Mouse (Mus musculus) liver, postnatal 0 days (tissue): ENCODE data around the gene Mvb12b. TPM values are rescaled to one million over a fixed set of nuclear protein-coding genes. Genes with fewer than 3 reads are reported as not detected.
A peak's percentile ranks its signal among the peaks of the same experiment; 100 is the strongest.

ENCODE experiments used
- ATAC-seq: fragments of 200-750 bp; cut with Nextera tagmentation; 2 replicates; pipeline ENCODE4 v1.8.0; 2017; ENCODE audit warnings: mild to moderate bottlenecking, moderate library complexity
- DNase-seq: peaks from one replicate; pipeline ENCODE4 v3.0.0-alpha.2; 2016
- H3K27ac ChIP-seq: fragments of 300-500 bp; sonication (generic); 2 replicates; pipeline ENCODE4 v1.5.1; 2014; ENCODE audit warnings: antibody characterized with exemption, moderate library complexity, mild to moderate bottlenecking, low read depth
- H3K27me3 ChIP-seq: fragments of 300-500 bp; sonication (generic); 2 replicates; pipeline ENCODE4 v1.6.1; 2014; ENCODE audit warnings: low read length, control low read depth, mixed read lengths; ENCODE audit not compliant: insufficient read depth
- H3K36me3 ChIP-seq: fragments of 300-500 bp; sonication (generic); replicated peaks from 2 replicates; pipeline ENCODE4 v1.6.1; 2014; ENCODE audit warnings: mild to moderate bottlenecking, control low read depth, low read length, moderate library complexity, mixed read lengths; ENCODE audit not compliant: insufficient read depth
- H3K4me1 ChIP-seq: fragments of 300-500 bp; sonication (generic); 2 replicates; pipeline ENCODE4 v1.6.1; 2014; ENCODE audit warnings: antibody characterized with exemption, mild to moderate bottlenecking, control low read depth; ENCODE audit not compliant: insufficient read depth
- H3K4me2 ChIP-seq: fragments of 300-500 bp; sonication (generic); 2 replicates; pipeline ENCODE4 v1.6.1; 2014; ENCODE audit warnings: low read depth, mild to moderate bottlenecking, low read length, moderate library complexity, mixed read lengths
- H3K4me3 ChIP-seq: fragments of 300-500 bp; sonication (generic); 2 replicates; pipeline ENCODE4 v1.5.1; 2014; ENCODE audit warnings: low read depth, low read length
- H3K9ac ChIP-seq: fragments of 300-500 bp; sonication (generic); replicated peaks from 2 replicates; pipeline ENCODE4 v1.6.1; 2014; ENCODE audit warnings: mild to moderate bottlenecking, moderate library complexity
- H3K9me3 ChIP-seq: fragments of 300-500 bp; sonication (generic); 2 replicates; pipeline ENCODE4 v1.6.1; 2016; ENCODE audit warnings: mild to moderate bottlenecking, control low read depth, low read length, mixed read lengths
- CTCF ChIP-seq: sonication (generic); IDR thresholded peaks from 2 replicates; pipeline ENCODE4 v1.5.1; 2016; ENCODE audit warnings: antibody characterized with exemption, low read depth
- EP300 ChIP-seq: IDR thresholded peaks from 2 replicates; pipeline ENCODE4 v1.6.1; 2016; ENCODE audit warnings: antibody characterized with exemption, low read depth, mild to moderate bottlenecking
- WGBS: fragments of 180-500 bp; shearing (Covaris S2); extraction: QIAGEN DNeasy Blood & Tissue Kit; methylation state at CpG from one replicate; pipeline ENCODE4 v1.1.7; 2014; ENCODE audit not compliant: insufficient replicate concordance; 5-methylcytosine and 5-hydroxymethylcytosine counted together
- polyA plus RNA-seq: library from polyadenylated mRNA; unstranded; fragments of >200 nt; fragmentation: Nextera tagmentation; extraction: Ambion mirVana; gene quantifications from 2 replicates; pipeline ENCODE4 v1.2.1, GENCODE M21; 2015

Gene Mvb12b
- polyA plus RNA-seq: 7.8 and 8.1 TPM in 2 replicates

- Histone ChIP-seq H3K4me1 (peaks cover 26% of the 10 kb centered on the region), H3K9me3 (no peaks in the 10 kb centered on the region), H3K27me3 (no peaks in the 10 kb centered on the region), H3K36me3 (no peaks in the 10 kb centered on the region), H3K4me2 (peak within 1 kb of the TSS; percentile 93), H3K27ac (peak within 1 kb of the TSS; percentile 79), H3K9ac (peak within 1 kb of the TSS; percentile 91), H3K4me3 (peak within 1 kb of the TSS; percentile 74)
- WGBS: 1% methylated on average over 37 of the region's 67 CpGs
- DNase-seq (peak; percentile 73), ATAC-seq (peak; percentile 83)
- TF ChIP-seq CTCF: no peak
- TF ChIP-seq EP300: no peak
Observed at GRCm38 (mm10) chr2:33887328-33888099, at the start of gene Mvb12b. Gene Mvb12b (minus strand): TSS chr2:33887946.

DNA sequence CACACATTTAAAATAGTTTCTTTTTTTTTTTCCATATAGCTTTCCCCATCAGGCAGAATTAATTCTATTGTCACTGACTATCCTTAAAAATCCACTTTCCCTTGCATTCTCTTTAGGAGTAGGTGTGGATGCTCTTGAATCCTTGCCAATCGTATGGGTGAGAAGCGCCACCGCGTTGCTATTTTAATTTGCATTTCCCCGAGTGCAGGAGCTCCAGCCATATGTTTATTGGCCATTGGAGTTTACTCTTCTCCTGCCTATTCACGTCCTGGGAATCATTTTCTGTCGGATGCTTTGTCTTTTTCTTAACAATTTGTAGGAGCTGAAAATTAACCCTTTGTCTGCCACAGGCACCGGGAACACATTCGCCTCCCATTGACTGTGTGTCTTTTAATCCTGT, 48.0 kb upstream of the Mvb12b start:
- Histone ChIP-seq H3K27me3 (no peaks in the 10 kb centered on the region), H3K27ac (no peak overlapping the region), H3K4me1 (no peaks in the 10 kb centered on the region), H3K9me3 (no peaks in the 10 kb centered on the region), H3K9ac (no peak overlapping the region), H3K4me3 (no peak overlapping the region), H3K36me3 (no peaks in the 10 kb centered on the region), H3K4me2 (no peak overlapping the region)
- WGBS: 65% methylated on average over 9 of the region's 9 CpGs
- TF ChIP-seq CTCF: no peak
- no peak for TF ChIP-seq EP300
- DNase-seq: no peak
- ATAC-seq: no peak

DNA sequence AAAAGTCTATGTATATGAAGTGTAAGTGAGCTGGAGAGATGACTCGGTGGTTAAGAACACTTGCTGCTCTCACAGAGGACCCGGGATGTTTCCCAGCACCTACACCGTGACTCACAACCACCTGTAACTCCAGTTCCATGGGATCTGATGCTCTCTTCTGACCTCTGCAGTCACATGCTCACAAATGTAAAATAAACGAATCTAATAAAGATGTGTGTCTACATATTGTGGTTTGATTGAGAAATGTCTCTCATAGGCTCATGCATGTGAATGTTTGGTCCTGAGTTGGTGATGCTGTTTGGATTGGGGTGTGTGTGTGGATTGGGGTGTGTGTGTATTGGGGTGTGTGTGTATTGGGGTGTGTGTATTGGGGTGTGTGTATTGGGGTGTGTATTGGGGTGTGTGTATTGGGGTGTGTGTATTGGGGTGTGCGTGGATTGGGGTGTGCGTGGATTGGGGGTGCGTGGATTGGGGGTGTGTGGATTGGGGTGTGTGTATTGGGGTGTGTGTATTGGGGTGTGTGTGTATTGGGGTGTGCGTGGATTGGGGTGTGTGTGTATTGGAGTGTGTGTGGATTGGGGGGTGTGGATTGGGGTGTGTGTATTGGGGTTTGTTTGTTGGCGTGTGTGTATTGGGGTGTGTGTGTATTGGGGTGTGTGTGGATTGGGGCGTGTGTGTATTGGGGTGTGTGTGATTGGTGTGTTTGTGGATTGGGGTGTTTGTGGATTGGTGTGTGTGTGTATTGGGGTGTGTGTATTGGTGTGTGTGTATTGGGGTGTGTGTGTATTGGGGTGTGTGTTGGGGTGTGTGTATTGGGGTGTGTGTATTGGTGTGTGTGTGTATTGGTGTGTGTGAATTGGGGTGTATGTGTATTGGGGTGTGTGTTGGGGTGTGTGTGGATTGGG, 46.1 kb upstream of the Mvb12b start:
- Histone ChIP-seq H3K4me2 (no peak overlapping the region), H3K4me1 (no peaks in the 10 kb centered on the region), H3K36me3 (no peaks in the 10 kb centered on the region), H3K27me3 (no peaks in the 10 kb centered on the region), H3K9ac (no peak overlapping the region), H3K9me3 (no peaks in the 10 kb centered on the region), H3K4me3 (no peak overlapping the region), H3K27ac (no peak overlapping the region)
- DNase-seq (peak; percentile 28), ATAC-seq (no peak)
- no peak for TF ChIP-seq CTCF
- no peak for TF ChIP-seq EP300
- WGBS: 60% methylated on average over 10 of the region's 10 CpGs

DNA sequence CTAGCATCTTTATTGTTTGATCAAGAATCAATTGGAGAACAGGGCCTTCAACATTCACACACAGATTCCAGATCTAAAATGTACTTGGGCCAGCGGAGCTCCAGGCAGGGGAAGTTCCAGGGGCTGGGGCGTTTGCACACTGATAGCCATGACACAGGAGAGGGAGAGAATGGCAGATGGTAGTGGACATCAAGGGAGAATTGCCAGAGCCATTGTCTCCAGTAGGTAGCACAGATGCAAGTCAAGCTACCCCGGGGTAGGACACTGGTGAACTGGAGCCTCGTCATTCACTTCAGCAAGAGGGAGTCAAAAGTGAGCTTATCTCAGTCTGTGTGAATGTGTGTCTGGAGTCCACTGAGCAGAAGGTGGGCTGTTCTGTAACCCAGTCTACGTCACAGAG, 43.4 kb upstream of the Mvb12b start:
- H3K27me3 ChIP-seq: 0 out of 2 replicates have a peak, but pooled peaks cover 2% of the 10 kb centered on the region
- WGBS: 55% methylated on average over 5 of the region's 5 CpGs
- no peak for TF ChIP-seq EP300
- TF ChIP-seq CTCF: no peak
- H3K27ac ChIP-seq: no peak overlapping the region
- no peak for ATAC-seq
- no peak overlapping the region for H3K4me2 ChIP-seq
- no peaks in the 10 kb centered on the region for H3K36me3 ChIP-seq
- H3K4me1 ChIP-seq: no peaks in the 10 kb centered on the region
- no peak overlapping the region for H3K4me3 ChIP-seq
- H3K9ac ChIP-seq: no peak overlapping the region
- no peak for DNase-seq
- H3K9me3 ChIP-seq: no peaks in the 10 kb centered on the region

DNA sequence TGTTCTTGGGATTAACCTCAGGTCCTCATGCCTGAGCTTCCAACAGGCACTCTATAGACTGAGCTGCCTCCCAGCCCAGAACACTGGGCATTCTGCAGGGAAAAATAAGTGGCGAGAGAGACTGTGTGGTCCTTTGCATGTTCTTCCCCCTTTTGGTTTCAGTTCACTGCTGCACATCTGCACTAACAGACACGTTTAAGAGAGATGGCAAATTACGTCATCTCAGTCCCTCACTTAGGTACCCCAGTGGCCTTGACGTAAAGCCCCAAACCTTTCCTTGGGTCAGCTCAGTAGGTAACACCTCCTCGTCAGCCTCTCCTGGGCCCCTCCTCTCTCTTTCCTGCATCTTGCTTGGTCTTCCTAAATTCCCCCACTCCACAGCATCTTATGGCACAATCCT, 37.5 kb upstream of the Mvb12b start:
- 48% methylated on average over 5 of the region's 5 CpGs for WGBS
- H3K4me2 ChIP-seq: no peak overlapping the region
- TF ChIP-seq EP300 (no peak), CTCF (no peak)

DNA sequence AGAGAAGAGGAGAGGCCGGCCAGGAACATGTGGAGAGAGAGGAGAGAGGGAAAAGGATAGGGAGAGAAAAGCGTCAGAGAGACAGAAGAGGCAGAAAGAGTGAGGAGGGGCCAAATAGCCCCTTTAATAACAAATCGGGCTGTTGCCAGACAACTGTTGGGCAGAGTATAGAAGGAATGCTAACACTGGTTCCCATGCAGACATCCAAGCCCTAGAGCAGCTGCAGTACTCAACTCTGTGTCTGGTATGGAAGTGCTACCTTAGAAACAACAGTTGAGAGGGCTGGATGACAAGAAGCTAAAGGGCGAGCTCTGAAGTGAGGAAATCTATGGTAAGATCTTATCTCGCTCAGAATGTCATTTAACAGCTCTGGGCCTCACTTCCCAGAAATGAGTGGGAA, 35.7 kb upstream of the Mvb12b start:
- Histone ChIP-seq H3K27ac (no peak overlapping the region), H3K4me1 (no peaks in the 10 kb centered on the region), H3K4me2 (no peak overlapping the region), H3K4me3 (no peak overlapping the region), H3K36me3 (no peaks in the 10 kb centered on the region), H3K9ac (no peak overlapping the region), H3K9me3 (no peaks in the 10 kb centered on the region), H3K27me3 (0 out of 2 replicates have a peak, but pooled peaks cover 3% of the 10 kb centered on the region)
- ATAC-seq: no peak
- WGBS: 49% methylated on average over 5 of the region's 5 CpGs
- no peak for DNase-seq
- TF ChIP-seq CTCF: no peak
- no peak for TF ChIP-seq EP300

More for the DNA sequence above, 37.5 kb upstream of the Mvb12b start:
- DNase-seq (no peak), ATAC-seq (no peak)
- no peak overlapping the region for H3K4me3 ChIP-seq
- no peaks in the 10 kb centered on the region for H3K36me3 ChIP-seq
- H3K9ac ChIP-seq: no peak overlapping the region
- no peaks in the 10 kb centered on the region for H3K4me1 ChIP-seq
- no peak overlapping the region for H3K27ac ChIP-seq
- 0 out of 2 replicates have a peak, but pooled peaks cover 3% of the 10 kb centered on the region for H3K27me3 ChIP-seq
- no peaks in the 10 kb centered on the region for H3K9me3 ChIP-seq
